Mouse (Mus musculus): Measurements from ENCODE around the gene Snai1. TPM values are rescaled to one million over a fixed set of nuclear protein-coding genes. Genes with fewer than 3 reads are reported as not detected.

The Snai1 gene
- polyA plus RNA-seq, 1 experiment from 2014 or later: 6.3 TPM

- H3K4me1 ChIP-seq: peaks cover 26% of the 10 kb centered on the region
- peak overlapping the region; percentile 51 for H3K4me2 ChIP-seq
- H3K9me3 ChIP-seq (replicated peaks): no peaks in the 10 kb centered on the region
- peak overlapping the region; percentile 31; the same call in 1 of the 2 replicates for H3K9ac ChIP-seq (replicated peaks)
- H3K4me3 ChIP-seq (replicated peaks): 0 out of 2 replicates have a peak overlapping the region, but pooled peaks have one; percentile 7
- peaks cover 10% of the 10 kb centered on the region; the same call in 1 of the 2 replicates for H3K27me3 ChIP-seq (replicated peaks)
- H3K27ac ChIP-seq (replicated peaks): no peak overlapping the region
- no peaks in the 10 kb centered on the region for H3K36me3 ChIP-seq
- ATAC-seq (ENCODE audit: low FRiP score): 0 out of 2 replicates have a peak, but pooled peaks have one; percentile 47
- 15% methylated on average over 27 of the region's 27 CpGs for WGBS
These were observed 21.4 kb downstream of the Snai1 start for GRCm38 (mm10) chr2:167559413-167559812.

GRCm38 (mm10) chr2:167562101-167562500 is 24.1 kb downstream of the Snai1 start:
- Histone ChIP-seq H3K27ac (replicated peaks) (0 out of 2 replicates have a peak overlapping the region, but pooled peaks have one; percentile 18), H3K36me3 (no peaks in the 10 kb centered on the region), H3K9me3 (replicated peaks) (no peaks in the 10 kb centered on the region), H3K4me2 (no peak overlapping the region), H3K4me3 (replicated peaks) (no peak overlapping the region), H3K4me1 (peaks cover 37% of the 10 kb centered on the region), H3K9ac (replicated peaks) (no peak overlapping the region), H3K27me3 (replicated peaks) (peaks cover 10% of the 10 kb centered on the region; the same call in 1 of the 2 replicates)
- no peak for ATAC-seq (ENCODE audit: low FRiP score)
- WGBS: 28% methylated on average over 8 of the region's 8 CpGs

GRCm38 (mm10) chr2:167563035-167563434 is 25.0 kb downstream of the Snai1 start:
- ATAC-seq (ENCODE audit: low FRiP score): no peak
- Histone ChIP-seq H3K9me3 (replicated peaks) (no peaks in the 10 kb centered on the region), H3K9ac (replicated peaks) (no peak overlapping the region), H3K36me3 (no peaks in the 10 kb centered on the region), H3K4me2 (no peak overlapping the region), H3K4me3 (replicated peaks) (no peak overlapping the region), H3K27ac (replicated peaks) (no peak overlapping the region), H3K27me3 (replicated peaks) (peaks cover 10% of the 10 kb centered on the region; the same call in 1 of the 2 replicates), H3K4me1 (peaks cover 37% of the 10 kb centered on the region)
- 81% methylated on average over 5 of the region's 5 CpGs for WGBS

GRCm38 (mm10) chr2:167563703-167564102 is 25.7 kb downstream of the Snai1 start:
- Histone ChIP-seq H3K27ac (replicated peaks) (no peak overlapping the region), H3K9ac (replicated peaks) (no peak overlapping the region), H3K4me2 (no peak overlapping the region), H3K36me3 (no peaks in the 10 kb centered on the region), H3K4me1 (peaks cover 37% of the 10 kb centered on the region), H3K27me3 (replicated peaks) (peaks cover 10% of the 10 kb centered on the region; the same call in 1 of the 2 replicates), H3K9me3 (replicated peaks) (no peaks in the 10 kb centered on the region), H3K4me3 (replicated peaks) (no peak overlapping the region)
- no peak for ATAC-seq (ENCODE audit: low FRiP score)
- 38% methylated on average over 12 of the region's 12 CpGs for WGBS

GRCm38 (mm10) chr2:167564551-167565311 is 26.7 kb downstream of the Snai1 start:
- no peaks in the 10 kb centered on the region for H3K36me3 ChIP-seq
- H3K4me3 ChIP-seq (replicated peaks): no peak overlapping the region
- H3K4me2 ChIP-seq: no peak overlapping the region
- ATAC-seq (ENCODE audit: low FRiP score): no peak; the same call in 1 of the 2 replicates
- no peak overlapping the region for H3K9ac ChIP-seq (replicated peaks)
- H3K27me3 ChIP-seq (replicated peaks): peaks cover 8% of the 10 kb centered on the region; the same call in 1 of the 2 replicates
- peaks cover 31% of the 10 kb centered on the region for H3K4me1 ChIP-seq
- H3K9me3 ChIP-seq (replicated peaks): no peaks in the 10 kb centered on the region
- WGBS: 83% methylated on average over 13 of the region's 13 CpGs
- H3K27ac ChIP-seq (replicated peaks): no peak overlapping the region

- WGBS: 81% methylated on average over 3 of the region's 3 CpGs
- no peak for ATAC-seq (ENCODE audit: low FRiP score)
- Histone ChIP-seq H3K27ac (replicated peaks) (peak overlapping the region; percentile 69; the same call in 1 of the 2 replicates), H3K4me2 (peak overlapping the region; percentile 44), H3K4me1 (peaks cover 30% of the 10 kb centered on the region), H3K36me3 (no peaks in the 10 kb centered on the region), H3K9ac (replicated peaks) (no peak overlapping the region), H3K27me3 (replicated peaks) (peaks cover 2% of the 10 kb centered on the region; the same call in 1 of the 2 replicates), H3K4me3 (replicated peaks) (no peak overlapping the region), H3K9me3 (replicated peaks) (no peaks in the 10 kb centered on the region)
These were observed 27.3 kb downstream of the Snai1 start for GRCm38 (mm10) chr2:167565312-167565656.

GRCm38 (mm10) chr2:167565682-167566081 is 27.7 kb downstream of the Snai1 start:
- H3K27ac ChIP-seq (replicated peaks): peak overlapping the region; percentile 69
- 0 out of 2 replicates have a peak overlapping the region, but pooled peaks have one; percentile 14 for H3K9ac ChIP-seq (replicated peaks)
- H3K4me1 ChIP-seq: peaks cover 31% of the 10 kb centered on the region
- no peak for ATAC-seq (ENCODE audit: low FRiP score)
- H3K9me3 ChIP-seq (replicated peaks): no peaks in the 10 kb centered on the region
- H3K36me3 ChIP-seq: no peaks in the 10 kb centered on the region
- H3K27me3 ChIP-seq (replicated peaks): no peaks in the 10 kb centered on the region
- 20% methylated on average over 19 of the region's 19 CpGs for WGBS
- peak overlapping the region; percentile 44 for H3K4me2 ChIP-seq
- no peak overlapping the region for H3K4me3 ChIP-seq (replicated peaks)

GRCm38 (mm10) chr2:167568112-167568511 is 30.1 kb downstream of the Snai1 start:
- Histone ChIP-seq H3K4me3 (replicated peaks) (no peak overlapping the region), H3K9me3 (replicated peaks) (no peaks in the 10 kb centered on the region), H3K27ac (replicated peaks) (no peak overlapping the region), H3K9ac (replicated peaks) (no peak overlapping the region), H3K4me1 (peaks cover 26% of the 10 kb centered on the region), H3K4me2 (no peak overlapping the region), H3K27me3 (replicated peaks) (no peaks in the 10 kb centered on the region), H3K36me3 (no peaks in the 10 kb centered on the region)
- WGBS: 88% methylated on average over 9 of the region's 9 CpGs
- no peak for ATAC-seq (ENCODE audit: low FRiP score)

GRCm38 (mm10) chr2:167569934-167570651 is 32.1 kb downstream of the Snai1 start:
- no peaks in the 10 kb centered on the region for H3K9me3 ChIP-seq (replicated peaks)
- no peak overlapping the region for H3K4me3 ChIP-seq (replicated peaks)
- no peaks in the 10 kb centered on the region for H3K36me3 ChIP-seq
- no peak for ATAC-seq (ENCODE audit: low FRiP score)
- no peak overlapping the region for H3K4me2 ChIP-seq
- H3K4me1 ChIP-seq: peaks cover 12% of the 10 kb centered on the region
- no peaks in the 10 kb centered on the region for H3K27me3 ChIP-seq (replicated peaks)
- H3K9ac ChIP-seq (replicated peaks): no peak overlapping the region
- WGBS: 62% methylated on average over 13 of the region's 13 CpGs
- 0 out of 2 replicates have a peak overlapping the region, but pooled peaks have one; percentile 39 for H3K27ac ChIP-seq (replicated peaks)

- H3K4me2 ChIP-seq: no peak overlapping the region
- H3K27me3 ChIP-seq (replicated peaks): no peaks in the 10 kb centered on the region
- WGBS: 89% methylated on average over 6 of the region's 6 CpGs
- no peaks in the 10 kb centered on the region for H3K36me3 ChIP-seq
- no peak overlapping the region for H3K27ac ChIP-seq (replicated peaks)
- no peak overlapping the region for H3K9ac ChIP-seq (replicated peaks)
- H3K4me3 ChIP-seq (replicated peaks): no peak overlapping the region
- ATAC-seq (ENCODE audit: low FRiP score): no peak
- H3K4me1 ChIP-seq: peaks cover 6% of the 10 kb centered on the region
- no peaks in the 10 kb centered on the region for H3K9me3 ChIP-seq (replicated peaks)
These were observed 32.8 kb downstream of the Snai1 start for GRCm38 (mm10) chr2:167570815-167571214.

GRCm38 (mm10) chr2:167571442-167572220 is 33.6 kb downstream of the Snai1 start:
- Histone ChIP-seq H3K36me3 (no peaks in the 10 kb centered on the region), H3K27ac (replicated peaks) (no peak overlapping the region), H3K4me3 (replicated peaks) (no peak overlapping the region), H3K27me3 (replicated peaks) (no peaks in the 10 kb centered on the region), H3K9ac (replicated peaks) (no peak overlapping the region), H3K9me3 (replicated peaks) (no peaks in the 10 kb centered on the region), H3K4me2 (no peak overlapping the region), H3K4me1 (peaks cover 5% of the 10 kb centered on the region)
- 84% methylated on average over 18 of the region's 18 CpGs for WGBS
- no peak for ATAC-seq (ENCODE audit: low FRiP score)

Data from neural tube, embryonic 15.5 days (tissue).